Mouse (Mus musculus): ENCODE measurements at regions not wholly inside any gene's neighbourhood (a gene's known extent, or its start where the extent isn't known, plus 50 kb on each side); places are given as distances from the start of the nearest gene placed in this dataset.

DNA sequence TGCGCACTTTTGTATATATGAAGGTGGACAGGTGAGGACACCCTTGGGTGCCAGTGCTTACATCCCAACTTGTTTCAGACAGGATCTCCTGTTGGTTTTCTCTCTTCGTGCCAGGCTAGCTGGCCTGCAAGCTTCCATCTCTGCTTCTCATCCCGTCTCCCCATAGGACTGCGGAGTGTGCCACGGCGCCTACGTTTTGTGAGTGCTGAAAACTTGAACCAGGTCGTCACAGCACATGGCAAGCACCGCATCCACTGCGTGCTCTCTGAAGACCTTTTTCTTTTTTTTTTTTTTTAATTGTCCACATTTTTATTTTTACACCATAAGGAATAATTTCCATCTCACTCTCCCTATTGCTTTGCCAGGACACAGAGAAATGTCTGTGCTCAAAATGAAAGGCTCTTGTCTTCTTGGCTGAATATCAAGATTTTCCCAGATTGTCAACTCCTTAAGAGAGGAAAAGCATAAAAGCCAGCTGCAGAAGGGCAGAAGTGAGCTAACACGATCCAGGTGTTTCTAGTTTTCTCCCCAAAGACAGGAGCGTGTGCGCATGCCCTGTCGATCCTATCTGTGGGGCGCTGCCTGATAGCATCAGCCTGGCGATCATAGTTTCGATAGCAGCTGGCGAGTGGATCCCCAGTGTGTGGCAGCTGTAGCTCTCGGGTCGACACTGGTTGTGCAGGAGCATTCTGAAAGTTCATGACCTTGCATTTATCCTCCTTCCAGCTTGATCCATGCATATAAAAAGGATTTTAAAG is 326.4 kb upstream of the Ddhd1 start:
- DNase-seq: no peak

DNA sequence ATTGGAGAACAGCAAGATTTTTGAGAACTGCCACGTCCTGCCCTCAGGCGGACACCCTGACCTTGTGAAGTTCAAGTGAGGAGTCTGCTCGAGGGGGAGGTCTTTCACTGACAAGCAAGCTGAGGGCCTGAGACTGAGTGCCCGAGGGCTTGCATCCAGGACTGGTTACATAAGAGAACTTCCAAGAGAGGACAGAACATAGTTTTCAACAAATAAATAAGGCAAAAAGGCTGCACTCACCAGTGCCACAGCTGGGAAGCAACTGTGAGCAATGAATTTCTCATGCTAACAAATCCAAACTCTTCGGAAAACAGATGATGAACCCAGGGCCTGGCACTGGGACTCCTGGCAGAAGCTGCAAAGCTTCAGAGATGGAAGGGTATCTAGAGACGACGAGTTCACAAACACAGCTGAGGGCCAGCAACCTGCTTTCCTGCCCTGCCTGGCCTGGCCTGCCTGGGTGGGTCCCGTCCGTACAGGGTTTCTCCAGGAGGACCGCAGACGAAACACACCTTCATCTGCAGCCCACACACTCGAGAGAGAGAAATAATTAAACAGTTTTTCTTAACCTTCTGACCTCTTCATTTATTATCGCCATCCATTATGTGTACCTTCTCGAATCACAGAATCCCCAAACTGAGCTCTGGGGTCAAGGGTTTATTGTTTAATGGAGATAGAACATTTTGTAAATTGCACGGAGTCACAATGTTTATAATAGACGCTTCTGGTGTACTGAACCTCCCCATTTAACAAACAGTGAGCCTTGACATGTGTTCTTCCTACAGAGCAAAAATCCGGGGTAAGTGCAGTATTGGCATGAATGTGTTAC is 334.3 kb upstream of the Ddhd1 start:
- peak; percentile 17 for DNase-seq

DNA sequence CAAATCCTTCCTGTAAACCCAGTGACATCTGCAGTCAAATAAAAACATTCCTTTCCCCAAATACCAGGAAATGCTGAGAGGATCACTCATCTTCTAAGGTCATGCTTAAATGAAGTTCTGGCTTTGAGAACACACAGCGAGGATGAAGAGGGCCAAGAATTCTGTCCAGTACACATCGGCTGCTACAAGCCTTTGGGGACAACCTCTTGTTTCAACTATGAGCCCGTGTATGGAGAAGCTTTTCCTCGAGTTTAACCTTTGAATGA is 334.9 kb upstream of the Ddhd1 start:
- DNase-seq: no peak

GRCm38 (mm10) chr14:45993669-45994068 is 335.7 kb upstream of the Ddhd1 start:
- peak; percentile 69 for DNase-seq

- no peak for DNase-seq
Observed at GRCm38 (mm10) chr14:45996760-45997159, 338.8 kb upstream of the Ddhd1 start.

GRCm38 (mm10) chr14:46004078-46004477 is 346.1 kb upstream of the Ddhd1 start:
- no peak for DNase-seq

GRCm38 (mm10) chr14:46005307-46005706 is 347.4 kb upstream of the Ddhd1 start:
- no peak for DNase-seq

GRCm38 (mm10) chr14:46013232-46013631 is 355.3 kb upstream of the Ddhd1 start:
- DNase-seq: no peak

DNA sequence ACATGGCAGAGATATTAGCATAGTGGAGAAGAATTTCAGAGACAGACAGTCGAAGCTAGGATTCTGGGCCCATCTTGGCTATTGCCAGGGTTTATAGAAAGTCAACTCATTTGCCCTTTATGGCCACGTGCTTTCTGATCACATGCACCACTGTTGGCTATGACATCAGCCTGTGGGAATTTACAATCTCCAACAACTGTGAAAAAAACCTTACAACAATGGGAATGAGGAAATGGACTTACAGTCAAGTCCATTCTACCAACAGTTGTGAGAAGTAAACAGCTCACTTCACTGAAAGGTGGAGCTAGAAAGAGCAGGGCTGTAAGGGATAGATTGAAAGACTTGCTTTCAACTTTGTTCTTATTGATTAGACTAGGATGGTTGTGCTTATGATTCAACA is 356.1 kb upstream of the Ddhd1 start:
- DNase-seq: no peak

DNA sequence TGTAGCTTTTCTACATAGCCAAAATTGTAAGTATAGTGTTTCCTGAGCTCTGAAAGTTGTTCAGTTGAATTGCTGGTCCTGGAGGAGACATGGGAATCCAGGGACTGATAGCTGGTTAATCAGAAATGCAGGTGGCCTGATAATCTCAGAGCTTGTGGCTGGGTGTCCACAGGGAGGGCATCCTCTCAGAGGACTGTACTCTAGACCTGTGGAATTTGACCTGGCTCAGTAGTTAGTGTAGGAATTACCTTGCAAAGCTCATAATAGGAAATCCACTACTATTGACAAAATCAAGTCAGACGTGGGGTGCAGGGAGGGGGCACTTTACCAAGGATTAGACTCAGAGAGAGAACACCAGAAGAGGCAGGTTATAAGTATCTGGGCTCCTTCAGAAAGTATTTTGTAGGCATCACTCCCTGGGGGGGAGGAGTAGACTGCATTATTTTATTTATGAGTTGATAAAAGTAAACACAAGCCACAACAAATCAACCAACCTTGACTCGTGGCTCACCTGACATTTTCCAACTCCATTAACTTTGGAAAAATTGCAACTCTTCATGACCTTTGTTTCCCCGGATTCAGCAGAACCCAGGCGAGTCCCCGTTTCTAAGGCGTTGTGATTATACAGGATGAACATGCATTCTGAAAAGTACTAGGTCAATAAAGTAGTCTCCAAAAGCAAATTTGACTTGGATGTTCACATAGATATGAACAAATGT is 357.9 kb upstream of the Ddhd1 start:
- DNase-seq: no peak

- no peak for DNase-seq
Observed at GRCm38 (mm10) chr14:46016701-46017106, 358.8 kb upstream of the Ddhd1 start.

DNA sequence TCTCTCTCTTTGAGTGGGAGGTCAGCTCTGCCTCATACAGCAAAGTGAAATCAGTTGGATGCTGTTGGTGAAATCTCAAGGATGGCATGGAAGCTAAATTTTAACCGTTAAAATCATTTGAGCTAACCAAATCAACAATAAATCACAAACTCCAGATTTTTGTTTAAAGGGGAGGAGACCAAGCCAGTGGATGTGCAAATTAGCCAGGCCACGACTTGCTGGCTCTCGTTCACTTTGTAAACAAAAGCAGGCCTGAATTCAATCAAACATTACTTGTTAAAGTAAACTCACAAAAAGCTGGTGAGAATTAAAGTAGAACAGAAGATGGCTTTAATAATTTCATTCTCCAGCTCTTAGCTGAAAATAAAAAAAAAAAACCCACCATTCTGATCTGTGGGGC is 359.3 kb upstream of the Ddhd1 start:
- DNase-seq: no peak

GRCm38 (mm10) chr14:46017976-46018375 is 360.0 kb upstream of the Ddhd1 start:
- DNase-seq: no peak

GRCm38 (mm10) chr14:46019240-46020025 is 359.8 kb upstream of the Gm15217 start:
- DNase-seq: peak; percentile 3

DNA sequence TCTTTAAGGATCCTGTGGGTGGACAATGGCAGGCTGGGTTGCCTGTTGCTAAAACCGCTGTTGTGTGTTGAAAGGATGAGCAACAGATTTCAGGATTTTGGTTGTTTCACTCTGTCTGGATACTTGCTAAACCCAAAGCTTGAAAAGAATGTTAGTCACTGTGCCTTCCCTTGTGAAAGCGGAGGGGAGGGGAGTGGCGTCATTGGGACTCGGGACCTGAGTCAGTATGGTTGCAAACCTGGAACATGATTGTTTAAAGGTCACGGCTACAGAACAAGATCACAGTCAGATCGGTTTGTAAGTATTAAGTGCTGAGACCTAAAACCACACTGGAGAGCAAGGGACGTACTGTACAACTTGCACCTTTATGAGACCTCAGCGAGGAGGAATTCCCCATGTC is 344.9 kb upstream of the Gm15217 start:
- no peak for DNase-seq

DNA sequence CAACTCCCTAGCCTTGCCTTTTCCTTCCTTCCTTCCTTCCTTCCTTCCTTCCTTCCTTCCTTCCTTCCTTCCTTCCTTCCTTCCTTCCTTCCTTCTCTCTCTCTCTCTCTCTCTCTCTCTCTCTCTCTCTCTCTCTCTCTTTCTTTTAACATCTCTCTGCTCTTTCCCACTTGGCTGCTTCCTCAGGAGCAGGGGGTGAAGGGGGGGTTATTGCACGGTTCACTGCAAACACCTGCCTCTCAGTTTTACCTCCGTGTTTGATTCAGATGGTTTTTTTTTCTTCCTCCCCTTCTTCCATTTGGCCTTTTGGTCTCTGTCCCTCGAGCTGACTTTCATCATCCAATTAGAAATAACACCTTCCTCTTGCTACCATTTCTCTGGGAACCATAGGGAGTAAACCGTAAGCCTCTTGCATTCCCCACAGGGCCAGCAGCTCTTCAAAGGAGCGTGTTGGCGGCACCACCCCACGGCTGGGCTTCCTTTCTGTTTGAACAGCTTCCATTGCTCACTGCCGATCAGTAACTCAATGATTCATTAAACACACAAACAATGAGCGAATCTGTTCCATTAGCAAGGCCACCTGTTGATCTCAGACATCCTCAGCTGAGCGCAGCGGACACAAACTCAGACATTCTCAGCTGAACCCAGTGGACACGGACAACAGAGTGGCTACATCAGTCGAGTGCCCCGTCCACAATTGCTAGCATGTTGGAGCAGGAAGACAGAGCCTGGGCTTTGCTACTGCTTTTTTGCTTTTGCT is 318.4 kb upstream of the Gm15217 start:
- DNase-seq: no peak

DNA sequence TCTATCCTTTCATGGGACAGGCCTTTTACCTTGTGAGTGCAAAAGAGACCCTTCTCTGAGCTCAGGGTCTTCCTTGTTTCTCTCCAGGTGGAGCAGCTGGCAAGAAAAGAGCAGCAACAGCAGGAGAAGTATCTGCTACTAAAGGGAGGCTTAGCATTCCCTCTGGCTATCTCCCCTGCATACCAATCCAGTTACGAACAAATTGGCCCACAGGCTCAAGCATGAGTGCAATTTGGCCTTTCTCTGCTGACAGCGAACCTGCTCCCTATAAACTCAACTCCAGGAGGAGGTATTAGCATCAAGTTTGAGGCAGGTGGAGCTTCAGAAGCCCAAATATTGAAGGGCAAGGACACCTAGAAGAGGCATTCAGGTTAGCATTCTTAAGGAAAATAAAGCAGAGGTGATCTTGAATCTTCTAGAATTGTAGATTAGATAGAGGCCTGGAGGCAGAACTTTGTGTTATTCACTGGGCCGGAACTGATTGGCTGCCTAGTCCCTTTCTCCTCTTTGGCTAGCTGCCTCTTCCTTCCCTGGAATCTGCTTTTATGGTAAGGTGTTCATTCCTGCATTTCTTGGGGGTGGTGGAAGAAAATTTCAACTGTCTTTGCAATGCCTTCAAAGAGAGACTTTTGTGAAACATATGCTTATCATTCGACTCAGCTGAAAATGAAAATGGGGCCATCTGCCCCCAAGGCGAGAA is 312.0 kb upstream of the Gm15217 start:
- DNase-seq: no peak

DNA sequence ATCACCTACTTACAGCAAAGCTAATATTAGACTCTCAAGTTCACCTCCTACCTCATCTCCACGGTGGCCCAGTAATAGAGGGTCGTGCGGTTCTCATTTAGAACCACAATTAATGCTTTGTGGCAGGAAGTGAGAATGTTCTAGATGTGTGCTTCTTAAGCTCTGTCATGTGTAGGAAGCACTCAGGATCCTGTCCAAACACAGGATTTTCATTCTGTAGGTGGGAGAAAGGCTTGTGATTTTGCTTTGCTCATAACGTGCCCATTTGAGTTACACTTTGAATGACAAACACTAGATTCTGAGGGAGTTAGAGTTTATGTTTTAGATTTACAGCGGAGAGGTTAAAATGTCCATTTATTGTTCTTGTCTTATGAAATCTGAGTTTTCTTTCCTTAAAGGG is 308.0 kb upstream of the Gm15217 start:
- no peak for DNase-seq

DNA sequence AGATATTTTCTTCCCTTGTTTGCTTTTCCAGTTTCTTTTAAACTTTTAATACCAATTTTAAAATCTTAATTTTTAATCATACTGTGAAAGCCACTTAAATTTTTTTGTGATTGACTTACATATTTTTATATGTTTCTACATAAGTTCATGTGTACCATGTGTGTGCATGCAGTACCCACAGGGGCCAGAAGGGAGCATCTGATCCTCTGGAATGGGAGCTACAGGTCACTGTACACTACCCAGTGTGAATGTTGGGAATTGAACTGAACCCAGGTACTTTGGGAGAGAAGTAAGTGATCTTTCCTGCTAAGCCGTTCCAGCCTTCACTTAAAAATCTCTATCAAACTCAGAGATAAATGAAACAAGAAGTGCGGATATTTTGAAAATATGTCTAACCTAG is 302.5 kb upstream of the Gm15217 start:
- DNase-seq: peak; percentile 13

- DNase-seq: no peak
Observed at GRCm38 (mm10) chr14:46077406-46078131, 301.6 kb upstream of the Gm15217 start.
